In genomic region chr14:46832354-46833272, GRCm38 (mm10) we compare ENCODE assay signal across 8 mouse cellular contexts. TPM values are rescaled to one million over a fixed set of nuclear protein-coding genes. Genes with fewer than 3 reads are reported as not detected.
DNase-seq lines count a peak whose midpoint lies in the region; ATAC-seq and TF ChIP-seq lines count a peak whose summit lies in the region.

No protein-coding gene starts in this region.

- no peak for TF ChIP-seq CTCF in lung, embryonic 14.5 days (IDR thresholded peaks at IDR 0.05; ENCODE audit: low read depth)

- peak overlapping the region; percentile 85 for H3K4me3 ChIP-seq in lung, embryonic 14.5 days (ENCODE audit: low read depth, low read length)
- peak overlapping the region; percentile 87 for H3K4me3 ChIP-seq in forebrain, embryonic 11.5 days (ENCODE audit: low read depth, low read length)
- peak overlapping the region; percentile 83 for H3K4me3 ChIP-seq in intestine, embryonic 16.5 days (ENCODE audit: low read length)
- peak overlapping the region; percentile 90 for H3K4me3 ChIP-seq in liver, embryonic 13.5 days (replicated peaks)
- H3K4me3 ChIP-seq in neural tube, embryonic 12.5 days: peak overlapping the region; percentile 82

- peak overlapping the region; percentile 82 for H3K4me2 ChIP-seq in lung, embryonic 14.5 days
- H3K4me2 ChIP-seq in forebrain, embryonic 11.5 days (ENCODE audit: low read depth, low read length, severe bottlenecking): peak overlapping the region; percentile 66
- peak overlapping the region; percentile 87 for H3K4me2 ChIP-seq in intestine, embryonic 16.5 days (ENCODE audit: low read depth, low read length)
- H3K4me2 ChIP-seq in liver, embryonic 13.5 days: peak overlapping the region; percentile 81
- peak overlapping the region; percentile 90 for H3K4me2 ChIP-seq in neural tube, embryonic 12.5 days (replicated peaks)

- H3K9ac ChIP-seq in lung, embryonic 14.5 days: peak overlapping the region; percentile 84
- H3K9ac ChIP-seq in forebrain, embryonic 11.5 days (ENCODE audit: low read length): peak overlapping the region; percentile 80
- H3K9ac ChIP-seq in intestine, embryonic 16.5 days (ENCODE audit: low read depth, low read length): peak overlapping the region; percentile 87
- peak overlapping the region; percentile 90 for H3K9ac ChIP-seq in liver, embryonic 13.5 days
- peak overlapping the region; percentile 81 for H3K9ac ChIP-seq in neural tube, embryonic 12.5 days

- peak; percentile 48 for DNase-seq in lung, embryonic 14.5 days
- DNase-seq in lung, postnatal 4 days: no peak
- peak; percentile 16 for DNase-seq in adipocyte (ENCODE audit: low spot score)
- DNase-seq in forebrain, embryonic 11.5 days (ENCODE audit: low spot score): no peak
- no peak for DNase-seq in liver, embryonic 13.5 days
- DNase-seq in ovary, postnatal 14 days (ENCODE audit: low spot score): no peak

- H3K9me3 ChIP-seq in lung, embryonic 14.5 days (ENCODE audit: low read depth, low read length): no peaks in the 10 kb centered on the region
- H3K9me3 ChIP-seq in forebrain, embryonic 11.5 days (ENCODE audit: control insufficient read depth, low read length): no peaks in the 10 kb centered on the region
- no peaks in the 10 kb centered on the region for H3K9me3 ChIP-seq in intestine, embryonic 16.5 days (ENCODE audit: control insufficient read depth, low read length)
- H3K9me3 ChIP-seq in liver, embryonic 13.5 days (replicated peaks): no peaks in the 10 kb centered on the region
- no peaks in the 10 kb centered on the region for H3K9me3 ChIP-seq in neural tube, embryonic 12.5 days

- peak; percentile 86; the same call in 1 of the 2 replicates for ATAC-seq in lung, embryonic 14.5 days (ENCODE audit: insufficient read depth)
- ATAC-seq in forebrain, embryonic 11.5 days (replicated peaks; ENCODE audit: low FRiP score): no peak; the same call in none of the 2 replicates
- no peak; the same call in 1 of the 2 replicates for ATAC-seq in intestine, embryonic 16.5 days
- peak; percentile 42 for ATAC-seq in liver, embryonic 13.5 days (ENCODE audit: low read depth)
- no peak; the same call in none of the 2 replicates for ATAC-seq in neural tube, embryonic 12.5 days (ENCODE audit: low FRiP score, low read depth)

- peak overlapping the region; percentile 52 for H3K27ac ChIP-seq in lung, embryonic 14.5 days (ENCODE audit: low read depth)
- H3K27ac ChIP-seq in forebrain, embryonic 11.5 days (ENCODE audit: low read depth, low read length): no peak overlapping the region
- H3K27ac ChIP-seq in intestine, embryonic 16.5 days (ENCODE audit: low read length): peak overlapping the region; percentile 45; the same call in 1 of the 2 replicates
- peak overlapping the region; percentile 62 for H3K27ac ChIP-seq in liver, embryonic 13.5 days
- no peak overlapping the region for H3K27ac ChIP-seq in neural tube, embryonic 12.5 days

- no peaks in the 10 kb centered on the region for H3K27me3 ChIP-seq in lung, embryonic 14.5 days (ENCODE audit: insufficient read depth, low read length)
- H3K27me3 ChIP-seq in forebrain, embryonic 11.5 days (ENCODE audit: control insufficient read depth, insufficient read depth, low read length): no peaks in the 10 kb centered on the region
- H3K27me3 ChIP-seq in intestine, embryonic 16.5 days (replicated peaks; ENCODE audit: control insufficient read depth, insufficient read depth, low read length): 0 out of 2 replicates have a peak, but pooled peaks cover 3% of the 10 kb centered on the region
- H3K27me3 ChIP-seq in liver, embryonic 13.5 days: no peaks in the 10 kb centered on the region
- H3K27me3 ChIP-seq in neural tube, embryonic 12.5 days (replicated peaks): no peaks in the 10 kb centered on the region

- peaks cover 5% of the 10 kb centered on the region for H3K4me1 ChIP-seq in lung, embryonic 14.5 days (ENCODE audit: insufficient read depth)
- H3K4me1 ChIP-seq in forebrain, embryonic 11.5 days (replicated peaks; ENCODE audit: control insufficient read depth, insufficient read depth, low read length): no peaks in the 10 kb centered on the region
- H3K4me1 ChIP-seq in intestine, embryonic 16.5 days (ENCODE audit: control insufficient read depth, insufficient read depth, low read length): peaks cover 6% of the 10 kb centered on the region
- peaks cover 48% of the 10 kb centered on the region for H3K4me1 ChIP-seq in liver, embryonic 13.5 days (replicated peaks)
- peaks cover 6% of the 10 kb centered on the region for H3K4me1 ChIP-seq in neural tube, embryonic 12.5 days

- H3K36me3 ChIP-seq in lung, embryonic 14.5 days (ENCODE audit: insufficient read depth): no peaks in the 10 kb centered on the region
- no peaks in the 10 kb centered on the region for H3K36me3 ChIP-seq in forebrain, embryonic 11.5 days (ENCODE audit: control insufficient read depth, insufficient read depth, low read length)
- H3K36me3 ChIP-seq in intestine, embryonic 16.5 days (ENCODE audit: control insufficient read depth, insufficient read depth, low read length): no peaks in the 10 kb centered on the region
- H3K36me3 ChIP-seq in liver, embryonic 13.5 days: no peaks in the 10 kb centered on the region
- no peaks in the 10 kb centered on the region for H3K36me3 ChIP-seq in neural tube, embryonic 12.5 days

- WGBS in lung, embryonic 14.5 days: 5% methylated on average over 40 of the region's 40 CpGs
- WGBS in forebrain, embryonic 11.5 days: 9% methylated on average over 39 of the region's 40 CpGs
- 8% methylated on average over 39 of the region's 40 CpGs for WGBS in intestine, embryonic 16.5 days
- 7% methylated on average over 40 of the region's 40 CpGs for WGBS in liver, embryonic 13.5 days (ENCODE audit: insufficient replicate concordance)
- WGBS in neural tube, embryonic 12.5 days: 9% methylated on average over 40 of the region's 40 CpGs

RNA-seq across cellular contexts. Expression of gene Cgrrf1, which starts 0.7 kb away (rescaled TPM):
- 42.6 and 43.9 TPM in 2 replicates for polyA plus RNA-seq in lung, embryonic 14.5 days (2014; fragmentation: Nextera tagmentation; extraction: Ambion mirVana)
- polyA plus RNA-seq in forebrain, embryonic 11.5 days (2014; fragmentation: Nextera tagmentation; extraction: Ambion mirVana): 30.2 and 33.9 TPM in 2 replicates
- 21.9 and 24.0 TPM in 2 replicates for polyA plus RNA-seq in intestine, embryonic 16.5 days (2015; fragmentation: Nextera tagmentation; extraction: Ambion mirVana)
- polyA plus RNA-seq in liver, embryonic 13.5 days (2015; fragmentation: Nextera tagmentation; extraction: Ambion mirVana): 19.0 and 19.2 TPM in 2 replicates
- polyA plus RNA-seq in neural tube, embryonic 12.5 days (2016; fragmentation: Nextera tagmentation; extraction: Ambion mirVana): 23.2 and 28.2 TPM in 2 replicates

RNA-seq across cellular contexts. Expression of gene Gmfb, which starts 10.6 kb away (rescaled TPM):
- polyA plus RNA-seq in lung, embryonic 14.5 days (2014; fragmentation: Nextera tagmentation; extraction: Ambion mirVana): 79.6 and 86.0 TPM in 2 replicates
- 103 and 116 TPM in 2 replicates for polyA plus RNA-seq in forebrain, embryonic 11.5 days (2014; fragmentation: Nextera tagmentation; extraction: Ambion mirVana)
- 47.5 and 51.2 TPM in 2 replicates for polyA plus RNA-seq in intestine, embryonic 16.5 days (2015; fragmentation: Nextera tagmentation; extraction: Ambion mirVana)
- 34.0 and 53.5 TPM in 2 replicates for polyA plus RNA-seq in liver, embryonic 13.5 days (2015; fragmentation: Nextera tagmentation; extraction: Ambion mirVana)
- polyA plus RNA-seq in neural tube, embryonic 12.5 days (2016; fragmentation: Nextera tagmentation; extraction: Ambion mirVana): 96.7 and 106 TPM in 2 replicates

RNA-seq across cellular contexts. Expression of gene Cnih1, which starts 44.4 kb away (rescaled TPM):
- 205 and 208 TPM in 2 replicates for polyA plus RNA-seq in lung, embryonic 14.5 days (2014; fragmentation: Nextera tagmentation; extraction: Ambion mirVana)
- 193 and 209 TPM in 2 replicates for polyA plus RNA-seq in forebrain, embryonic 11.5 days (2014; fragmentation: Nextera tagmentation; extraction: Ambion mirVana)
- 195 and 204 TPM in 2 replicates for polyA plus RNA-seq in intestine, embryonic 16.5 days (2015; fragmentation: Nextera tagmentation; extraction: Ambion mirVana)
- 101 and 112 TPM in 2 replicates for polyA plus RNA-seq in liver, embryonic 13.5 days (2015; fragmentation: Nextera tagmentation; extraction: Ambion mirVana)
- 194 and 198 TPM in 2 replicates for polyA plus RNA-seq in neural tube, embryonic 12.5 days (2016; fragmentation: Nextera tagmentation; extraction: Ambion mirVana)

RNA-seq across cellular contexts. Expression of gene Samd4, which starts 50.0 kb away (rescaled TPM):
- 3.8 and 4.6 TPM in 2 replicates for polyA plus RNA-seq in lung, embryonic 14.5 days (2014; fragmentation: Nextera tagmentation; extraction: Ambion mirVana)
- polyA plus RNA-seq in forebrain, embryonic 11.5 days (2014; fragmentation: Nextera tagmentation; extraction: Ambion mirVana): 2.9 and 4.2 TPM in 2 replicates
- polyA plus RNA-seq in intestine, embryonic 16.5 days (2015; fragmentation: Nextera tagmentation; extraction: Ambion mirVana): 4.2 and 4.7 TPM in 2 replicates
- polyA plus RNA-seq in liver, embryonic 13.5 days (2015; fragmentation: Nextera tagmentation; extraction: Ambion mirVana): 0.50 and 0.52 TPM in 2 replicates
- polyA plus RNA-seq in neural tube, embryonic 12.5 days (2016; fragmentation: Nextera tagmentation; extraction: Ambion mirVana): 3.9 and 4.7 TPM in 2 replicates

Comparison
In these comparisons a context has a peak if more than half of its experiments do, and no peak if none do; other contexts are left out.
1. DNase-seq: peak in lung, embryonic 14.5 days (single experiment) and adipocyte (single experiment); none in lung, postnatal 4 days (0 of 2), forebrain, embryonic 11.5 days (single experiment), liver, embryonic 13.5 days (single experiment) and ovary, postnatal 14 days (single experiment).
2. ATAC-seq: peak in lung, embryonic 14.5 days (single experiment) and liver, embryonic 13.5 days (single experiment); none in forebrain, embryonic 11.5 days (single experiment), intestine, embryonic 16.5 days (single experiment) and neural tube, embryonic 12.5 days (single experiment).
3. H3K27ac ChIP-seq: peak in lung, embryonic 14.5 days (single experiment), intestine, embryonic 16.5 days (single experiment) and liver, embryonic 13.5 days (single experiment); none in forebrain, embryonic 11.5 days (single experiment) and neural tube, embryonic 12.5 days (single experiment).
4. Peak in every context shown above with its lines, with median percentiles within 50 percentile points of each other: H3K4me2 ChIP-seq, H3K4me3 ChIP-seq and H3K9ac ChIP-seq.